Mouse (Mus musculus) lung, postnatal 10 days (tissue): Measurements from ENCODE around the gene Foxn3.
A peak's percentile ranks its signal among the peaks of the same experiment; 100 is the strongest.

Experiments used
- DNase-seq: peaks from one replicate; pipeline ENCODE4 v3.0.0; 2021

Gene Foxn3

DNA sequence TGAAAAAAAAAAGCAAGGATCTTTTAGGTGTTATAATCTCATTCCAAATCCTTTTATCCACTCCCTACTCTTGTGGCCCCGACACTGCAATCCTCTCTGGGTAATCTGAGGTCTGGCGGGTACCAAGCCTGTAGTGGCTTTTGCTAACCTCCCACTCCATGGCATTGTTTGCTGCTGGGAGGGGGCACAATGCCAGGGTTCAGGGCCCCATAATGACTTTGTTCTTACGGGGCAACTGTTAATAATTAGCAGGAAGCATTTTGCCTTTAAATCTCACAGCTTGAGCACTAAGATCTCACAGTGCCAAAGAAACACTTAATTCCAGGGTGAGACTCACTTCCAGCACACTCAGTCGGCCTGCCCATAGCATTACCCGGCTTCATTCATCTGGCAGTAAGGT lies 244.2 kb downstream of the Foxn3 start:
- no peak for DNase-seq

GRCm38 (mm10) chr12:99315931-99316330 lies 247.5 kb downstream of the Foxn3 start:
- DNase-seq, result no peak

- no peak for DNase-seq
Measured at GRCm38 (mm10) chr12:99314817-99315216, 248.6 kb downstream of the Foxn3 start.

DNA sequence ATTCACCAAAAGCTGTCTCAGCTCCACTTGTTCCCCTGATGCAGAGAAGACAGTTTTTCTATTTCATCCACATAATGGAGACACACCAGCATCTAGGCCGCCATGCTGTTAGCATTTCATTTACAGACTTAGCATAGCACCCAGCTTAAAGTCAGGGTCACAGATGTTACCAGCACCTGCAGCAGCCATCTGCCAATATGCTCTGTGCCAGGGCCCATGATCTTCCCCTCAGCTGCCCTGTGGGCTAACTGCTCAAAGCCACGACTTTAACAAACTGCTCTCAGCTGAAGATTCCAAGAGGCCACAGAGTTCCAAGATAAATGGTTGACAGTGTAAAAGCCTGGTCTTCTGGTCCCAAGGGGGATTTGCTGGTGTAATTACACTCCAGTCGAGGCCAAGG lies 252.1 kb downstream of the Foxn3 start:
- no peak for DNase-seq

GRCm38 (mm10) chr12:99309937-99310336 lies 253.4 kb downstream of the Foxn3 start:
- DNase-seq, result no peak

DNA sequence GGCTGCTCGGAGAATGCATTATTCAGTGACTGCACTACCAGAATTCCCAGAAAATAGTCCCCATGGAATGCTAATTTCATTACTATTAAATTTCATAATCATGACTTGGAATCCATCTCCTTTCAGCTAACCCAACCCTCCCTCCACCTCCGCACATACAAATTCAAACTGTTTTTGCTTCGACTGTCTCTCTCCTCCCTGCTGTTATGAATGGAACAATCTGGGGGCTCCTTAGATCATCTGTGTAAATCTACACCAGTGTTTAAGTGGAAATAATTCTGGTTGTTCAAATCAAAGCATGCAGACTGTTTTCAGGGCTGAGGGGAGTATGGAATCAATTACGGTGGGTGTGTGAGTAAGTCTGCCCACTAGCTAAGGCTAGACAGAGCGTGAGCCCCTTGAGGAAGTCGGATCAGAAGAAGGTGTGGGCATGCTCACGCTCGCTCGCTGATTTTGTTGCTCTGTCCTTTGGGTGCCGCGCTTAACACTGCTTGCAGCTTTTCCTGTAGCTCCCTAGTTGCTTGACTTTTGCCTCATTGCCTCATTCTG lies 254.8 kb downstream of the Foxn3 start:
- DNase-seq, result no peak

- peak; percentile 26 for DNase-seq
Measured at GRCm38 (mm10) chr12:99306536-99307204, 256.7 kb downstream of the Foxn3 start.

DNA sequence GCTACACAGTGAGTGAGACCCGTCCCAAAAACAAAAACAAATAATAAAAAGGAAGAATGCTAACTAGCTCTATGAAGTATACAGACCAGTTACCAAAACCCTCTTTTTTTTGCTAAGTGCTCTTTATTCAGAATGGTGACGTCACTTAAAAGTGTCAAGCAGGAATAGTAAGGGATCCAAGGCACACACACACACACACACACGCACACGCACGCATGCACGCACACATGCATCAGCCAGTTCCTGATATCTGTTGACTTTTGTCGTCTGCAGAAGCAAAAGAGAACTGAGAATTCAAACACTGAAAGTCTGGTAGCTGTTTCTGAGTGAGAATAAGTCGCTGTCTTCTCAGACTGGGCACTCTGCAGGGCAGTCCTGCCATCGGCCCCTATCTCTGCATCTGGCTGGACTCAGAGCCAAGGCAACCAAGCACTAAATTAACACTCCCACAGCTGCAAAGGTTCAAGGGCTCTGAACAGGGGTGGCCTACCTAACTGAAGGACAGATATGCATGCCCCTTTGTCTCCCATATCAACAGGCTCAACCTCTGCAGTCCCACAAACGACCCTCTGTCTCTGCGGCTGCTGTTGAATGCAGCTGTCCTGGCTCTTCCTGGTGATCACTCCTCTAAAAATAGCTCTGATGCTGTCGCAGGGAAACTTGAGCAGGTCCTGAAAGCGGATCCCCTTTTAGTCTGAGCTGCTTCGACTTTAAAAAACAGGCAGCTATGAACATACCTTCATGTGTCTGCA lies 257.4 kb downstream of the Foxn3 start:
- peak; percentile 29 for DNase-seq

DNA sequence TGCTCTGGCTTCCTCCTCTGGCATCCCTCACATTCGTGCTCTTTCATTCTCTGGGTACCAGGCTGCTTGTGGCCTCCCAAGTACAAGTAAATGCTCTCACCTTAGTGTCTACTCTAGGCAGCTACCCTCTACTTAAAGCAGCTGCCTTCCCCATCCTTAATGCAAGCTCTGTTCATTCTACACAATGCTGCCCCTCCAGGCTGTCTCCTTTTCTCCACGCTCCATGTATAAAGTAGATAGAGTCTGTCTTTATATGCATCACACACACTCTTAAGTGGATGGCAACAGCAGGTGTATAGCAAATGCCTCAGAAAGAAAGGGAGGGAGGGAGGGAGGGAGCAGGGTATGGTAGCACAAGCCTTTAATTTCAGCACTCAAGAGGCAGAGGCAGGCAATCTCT lies 258.1 kb downstream of the Foxn3 start:
- no peak for DNase-seq

DNA sequence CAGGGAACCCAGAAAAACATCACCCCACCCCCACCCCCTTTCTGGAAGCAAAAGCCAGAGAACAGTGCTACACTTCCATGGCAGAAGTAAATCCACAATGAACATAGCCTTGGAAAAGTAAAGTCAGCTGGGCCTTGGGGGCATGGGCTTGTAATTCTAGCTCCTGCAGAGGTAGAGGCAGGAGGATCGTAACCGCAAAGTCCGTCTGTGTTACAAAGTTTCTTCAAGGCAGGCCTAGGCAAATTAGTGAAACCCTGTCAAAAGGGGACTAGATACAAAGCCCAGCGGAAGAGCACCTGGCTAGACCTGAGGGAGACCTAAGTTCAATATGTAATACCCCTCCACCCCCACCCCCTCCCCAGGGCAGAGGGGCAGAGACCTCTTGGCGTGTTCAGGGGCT lies 259.3 kb downstream of the Foxn3 start:
- DNase-seq, result no peak

- no peak for DNase-seq
Measured at GRCm38 (mm10) chr12:99303581-99303980, 259.8 kb downstream of the Foxn3 start.

- no peak for DNase-seq
Measured at GRCm38 (mm10) chr12:99299900-99300299, 263.5 kb downstream of the Foxn3 start.

- no peak for DNase-seq
Measured at GRCm38 (mm10) chr12:99298851-99299600, 264.4 kb downstream of the Foxn3 start.

GRCm38 (mm10) chr12:99298242-99298641 lies 265.1 kb downstream of the Foxn3 start:
- no peak for DNase-seq

GRCm38 (mm10) chr12:99297792-99298191 lies 265.6 kb downstream of the Foxn3 start:
- no peak for DNase-seq

DNA sequence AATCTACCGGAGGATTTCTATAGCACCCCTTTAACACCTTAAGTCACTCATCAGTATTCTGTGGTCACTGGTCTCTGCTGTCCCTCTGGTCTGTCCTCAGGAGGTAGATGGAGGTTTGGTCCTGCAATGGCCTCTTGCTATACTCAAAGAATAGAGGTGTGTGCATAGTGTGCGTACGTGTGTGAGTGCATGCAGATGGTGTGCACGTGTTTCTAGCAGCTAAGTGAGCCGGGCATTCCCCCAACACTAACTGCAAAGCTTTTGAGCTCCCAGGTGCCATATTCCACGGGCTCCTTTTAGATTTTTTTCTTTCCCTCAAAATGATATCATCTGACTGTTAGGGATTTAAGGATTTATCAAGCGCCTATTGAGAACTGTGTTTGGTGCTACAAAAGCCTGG lies 269.9 kb downstream of the Foxn3 start:
- DNase-seq, result no peak

- DNase-seq, result no peak
Measured at GRCm38 (mm10) chr12:99292152-99292551, 271.2 kb downstream of the Foxn3 start.

- no peak for DNase-seq
Measured at GRCm38 (mm10) chr12:99287081-99287480, 276.3 kb downstream of the Foxn3 start.

DNA sequence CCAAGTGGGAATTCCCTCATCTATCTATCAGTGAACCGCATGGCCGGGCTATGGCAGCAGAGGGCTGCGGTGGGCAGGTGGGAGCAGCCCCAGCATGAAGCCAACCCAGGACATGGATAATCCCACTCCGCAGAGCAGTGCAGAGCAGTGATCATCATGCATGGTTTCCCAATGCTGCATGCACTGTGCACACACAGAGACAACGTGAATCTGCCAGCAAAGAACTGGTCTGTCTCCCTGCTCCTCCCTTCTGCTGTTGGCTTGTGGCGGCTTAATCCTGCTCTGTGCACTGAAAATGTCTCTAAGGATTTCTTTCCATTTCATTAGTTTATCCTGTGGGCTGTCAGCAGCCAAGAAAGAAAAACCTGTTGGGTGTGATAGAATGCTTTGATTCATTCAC lies 276.7 kb downstream of the Foxn3 start:
- no peak for DNase-seq

DNA sequence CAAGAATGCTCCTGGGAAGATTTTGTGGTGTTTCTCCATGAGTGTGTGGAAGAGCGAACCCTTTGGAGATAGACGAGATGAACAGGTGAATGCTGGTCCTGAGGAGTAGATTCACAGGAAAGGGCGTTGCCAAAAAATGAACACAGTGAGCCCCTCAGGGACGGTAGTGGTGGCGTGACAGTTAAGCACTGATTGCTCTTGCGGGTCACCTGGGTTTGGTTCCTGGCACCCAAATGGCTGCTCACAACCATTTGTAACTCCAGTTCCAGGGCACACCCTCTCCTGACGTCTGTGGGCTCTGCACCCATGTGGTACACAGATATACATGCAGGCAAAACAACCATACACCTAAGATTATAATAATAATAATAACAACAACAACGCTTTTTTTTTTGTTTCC lies 277.7 kb downstream of the Foxn3 start:
- DNase-seq, result no peak

GRCm38 (mm10) chr12:99285199-99285598 lies 278.2 kb downstream of the Foxn3 start:
- DNase-seq, result peak; percentile 29

- DNase-seq, result peak; percentile 43
Measured at GRCm38 (mm10) chr12:99284419-99285069, 278.8 kb downstream of the Foxn3 start.

DNA sequence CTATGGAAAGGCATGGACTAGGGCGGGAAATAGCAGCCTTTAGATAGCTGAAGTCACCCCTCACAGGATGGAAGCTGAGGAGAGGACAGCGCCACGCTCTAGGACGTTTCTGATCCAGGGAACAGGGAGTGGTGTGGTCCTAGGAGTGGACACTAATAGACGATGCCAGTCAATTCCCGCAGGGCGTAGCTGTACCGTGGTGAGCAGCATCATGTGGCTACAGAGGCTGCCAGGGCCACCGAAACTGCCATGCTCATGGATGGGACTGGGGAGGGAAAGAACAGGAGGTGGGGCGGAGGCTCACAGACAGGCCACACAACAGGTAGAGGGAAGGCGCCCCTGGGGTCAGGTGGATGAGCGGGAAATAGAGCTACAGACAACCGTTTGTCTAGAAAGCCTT lies 282.6 kb downstream of the Foxn3 start:
- DNase-seq, result no peak
